Mouse (Mus musculus) midbrain, embryonic 16.5 days (tissue): ENCODE results near the gene Tmsb4x. TPM values are rescaled to one million over a fixed set of nuclear protein-coding genes. Genes with fewer than 3 reads are reported as not detected.

Source experiments
- ATAC-seq: fragments of 200-750 bp; cut with Nextera tagmentation; 2 replicates; pipeline ENCODE4 v1.8.0; 2017; ENCODE audit warnings: moderate TSS enrichment
- H3K27ac ChIP-seq: fragments of 300-500 bp; sonication (generic); 2 replicates; pipeline ENCODE4 v1.5.1; 2014; ENCODE audit warnings: mild to moderate bottlenecking, low read length, mixed read lengths
- H3K27me3 ChIP-seq: fragments of 300-500 bp; sonication (generic); 2 replicates; pipeline ENCODE4 v1.6.1; 2014; ENCODE audit warnings: low read depth, low read length, mixed read lengths; ENCODE audit not compliant: control insufficient read depth, insufficient read depth
- H3K36me3 ChIP-seq: fragments of 300-500 bp; sonication (generic); 2 replicates; pipeline ENCODE4 v1.6.1; 2014; ENCODE audit warnings: mild to moderate bottlenecking, low read length, moderate library complexity, mixed read lengths; ENCODE audit not compliant: control insufficient read depth, insufficient read depth
- H3K4me1 ChIP-seq: fragments of 300-500 bp; sonication (generic); 2 replicates; pipeline ENCODE4 v1.6.1; 2014; ENCODE audit warnings: mild to moderate bottlenecking, low read length, mixed read lengths; ENCODE audit not compliant: control insufficient read depth, insufficient read depth
- H3K4me2 ChIP-seq: fragments of 300-500 bp; sonication (generic); 2 replicates; pipeline ENCODE4 v1.6.1; 2014; ENCODE audit warnings: mild to moderate bottlenecking, low read length, mixed read lengths
- H3K4me3 ChIP-seq: fragments of 300-500 bp; sonication (generic); 2 replicates; pipeline ENCODE4 v1.5.1; 2014; ENCODE audit warnings: low read depth, mild to moderate bottlenecking, low read length, moderate library complexity, mixed read lengths
- H3K9ac ChIP-seq: fragments of 300-500 bp; sonication (generic); 2 replicates; pipeline ENCODE4 v1.6.1; 2014; ENCODE audit warnings: low read depth, low read length, mixed read lengths
- H3K9me3 ChIP-seq: fragments of 300-500 bp; sonication (generic); replicated peaks from 2 replicates; pipeline ENCODE4 v1.6.1; 2014; ENCODE audit warnings: mild to moderate bottlenecking, low read length, mixed read lengths; ENCODE audit not compliant: control insufficient read depth, poor library complexity, severe bottlenecking
- WGBS: fragments of 180-500 bp; shearing (Covaris S2); extraction: QIAGEN DNeasy Blood & Tissue Kit; methylation state at CpG from one replicate; pipeline ENCODE4 v1.1.7; 2014; 5-methylcytosine and 5-hydroxymethylcytosine counted together
- polyA plus RNA-seq: library from polyadenylated mRNA; unstranded; fragments of >200 nt; fragmentation: Nextera tagmentation; extraction: Ambion mirVana; gene quantifications from 2 replicates; pipeline ENCODE4 v1.2.1, GENCODE M21; 2015

Tmsb4x gene
- polyA plus RNA-seq, 1 experiment from 2014 or later = 4,447 TPM

GRCm38 (mm10) chrX:167226570-167226969 lies 17.5 kb upstream of the Tmsb4x start:
- no peaks in the 10 kb centered on the region for H3K9me3 ChIP-seq
- H3K27me3 ChIP-seq = no peaks in the 10 kb centered on the region
- WGBS = 83% methylated on average over 5 of the region's 5 CpGs
- H3K27ac ChIP-seq = no peak overlapping the region
- H3K4me3 ChIP-seq = no peak overlapping the region
- ATAC-seq = no peak
- H3K36me3 ChIP-seq = no peaks in the 10 kb centered on the region
- H3K4me1 ChIP-seq = no peaks in the 10 kb centered on the region
- H3K9ac ChIP-seq = no peak overlapping the region
- no peak overlapping the region for H3K4me2 ChIP-seq

DNA sequence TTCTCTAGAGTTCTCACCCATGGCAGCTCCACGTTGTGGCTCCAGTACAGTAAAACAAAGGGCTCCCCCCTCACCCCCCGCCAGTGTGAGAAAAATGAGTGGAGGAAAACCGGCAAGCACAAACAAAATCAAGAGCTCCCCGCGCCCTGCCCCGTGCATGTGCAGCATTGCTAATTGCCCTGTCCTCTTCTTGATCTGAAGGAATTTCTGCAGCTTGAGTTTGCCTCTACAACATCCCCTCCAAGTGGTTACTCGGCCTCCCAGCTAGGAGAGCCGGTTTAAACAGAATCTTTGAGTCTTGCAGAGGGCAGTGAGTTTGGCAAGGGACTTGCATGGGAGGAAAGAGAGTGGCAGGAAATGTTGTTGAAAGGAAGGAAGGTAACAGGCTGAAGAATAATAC lies 3.6 kb upstream of the Tmsb4x start:
- Histone ChIP-seq H3K36me3 (no peaks in the 10 kb centered on the region), H3K27ac (peak overlapping the region; percentile 34; the same call in 1 of the 2 replicates), H3K9ac (no peak overlapping the region), H3K27me3 (no peaks in the 10 kb centered on the region), H3K4me1 (peaks cover 2% of the 10 kb centered on the region; the same call in 1 of the 2 replicates), H3K9me3 (no peaks in the 10 kb centered on the region), H3K4me2 (peak overlapping the region; percentile 26; the same call in 1 of the 2 replicates), H3K4me3 (no peak overlapping the region)
- WGBS = 21% methylated on average over 8 of the region's 8 CpGs
- ATAC-seq = no peak

DNA sequence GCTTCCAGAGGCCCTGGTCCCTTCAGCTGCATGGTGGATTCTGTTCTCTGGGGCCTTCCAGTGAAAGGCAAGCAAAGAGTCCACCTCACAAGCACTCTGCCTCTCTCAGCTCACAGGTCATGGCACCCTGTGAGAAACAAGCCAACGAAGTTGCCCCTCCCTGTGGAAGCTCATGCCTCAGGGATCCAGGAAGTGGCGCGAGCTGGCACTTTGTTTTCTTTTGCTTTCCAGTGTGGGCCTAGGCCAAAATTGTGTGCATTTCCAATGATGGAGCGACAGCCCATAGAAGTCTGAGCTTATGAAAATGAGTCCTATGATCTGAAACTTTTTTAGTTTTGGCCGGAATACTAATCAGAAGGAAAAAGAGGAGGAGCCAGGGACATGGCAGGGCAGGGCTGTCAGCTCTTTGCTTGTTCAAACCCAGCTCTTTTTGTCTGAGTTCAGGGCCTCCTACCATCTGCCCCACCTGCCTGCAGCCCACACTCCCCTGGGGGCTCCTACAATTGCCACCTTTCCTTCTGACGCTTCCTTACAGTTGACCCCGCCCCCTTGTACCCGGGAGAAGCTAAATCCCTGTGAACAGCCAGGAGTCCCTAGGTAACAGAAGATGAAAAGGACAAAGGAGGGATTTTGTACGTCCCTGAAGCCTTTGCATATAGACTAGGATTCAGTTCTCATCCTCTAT lies 2.9 kb upstream of the Tmsb4x start:
- H3K27me3 ChIP-seq = no peaks in the 10 kb centered on the region
- peaks cover 2% of the 10 kb centered on the region; the same call in 1 of the 2 replicates for H3K4me1 ChIP-seq
- WGBS = 34% methylated on average over 9 of the region's 9 CpGs
- ATAC-seq = peak; percentile 9; the same call in 1 of the 2 replicates
- peak overlapping the region; percentile 12; the same call in 1 of the 2 replicates for H3K4me2 ChIP-seq
- H3K27ac ChIP-seq = no peak overlapping the region
- H3K36me3 ChIP-seq = no peaks in the 10 kb centered on the region
- H3K4me3 ChIP-seq = no peak overlapping the region
- H3K9me3 ChIP-seq = no peaks in the 10 kb centered on the region
- no peak overlapping the region for H3K9ac ChIP-seq

DNA sequence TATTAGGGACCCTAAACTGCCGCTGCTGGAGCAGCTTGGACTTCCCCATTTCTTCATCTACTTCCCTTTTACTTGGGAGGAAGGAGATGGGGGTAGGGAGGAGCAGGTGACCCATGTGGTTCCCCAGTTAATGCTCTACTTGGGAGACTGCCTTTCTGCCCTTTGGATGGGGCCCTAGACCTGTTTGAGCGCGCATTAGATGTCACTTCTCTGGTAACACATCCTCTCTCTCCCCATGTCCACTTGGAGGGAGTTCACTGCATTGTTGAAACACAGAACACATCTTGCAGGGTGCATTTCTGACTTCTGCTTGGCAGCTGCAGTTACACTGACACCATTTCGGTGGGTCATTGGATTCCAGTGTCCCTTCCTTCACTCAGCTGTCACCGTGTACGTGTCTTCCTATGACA lies 1.2 kb upstream of the Tmsb4x start:
- peak overlapping the region; percentile 57; the same call in 1 of the 2 replicates for H3K4me3 ChIP-seq
- H3K4me2 ChIP-seq = peak overlapping the region; percentile 53
- H3K9ac ChIP-seq = peak overlapping the region; percentile 44; the same call in 1 of the 2 replicates
- H3K36me3 ChIP-seq = no peaks in the 10 kb centered on the region
- no peaks in the 10 kb centered on the region for H3K9me3 ChIP-seq
- H3K4me1 ChIP-seq = peaks cover 5% of the 10 kb centered on the region; the same call in 1 of the 2 replicates
- ATAC-seq = no peak
- H3K27ac ChIP-seq = peak overlapping the region; percentile 96
- 50% methylated on average over 6 of the region's 6 CpGs for WGBS
- no peaks in the 10 kb centered on the region for H3K27me3 ChIP-seq

GRCm38 (mm10) chrX:167209828-167210227 lies 713 bp upstream of the Tmsb4x start:
- H3K9ac ChIP-seq = peak overlapping the region; percentile 85; the same call in 1 of the 2 replicates
- H3K9me3 ChIP-seq = no peaks in the 10 kb centered on the region
- WGBS = 37% methylated on average over 8 of the region's 8 CpGs
- ATAC-seq = no peak; the same call in 1 of the 2 replicates
- no peaks in the 10 kb centered on the region for H3K27me3 ChIP-seq
- no peaks in the 10 kb centered on the region for H3K36me3 ChIP-seq
- peak overlapping the region; percentile 57 for H3K4me3 ChIP-seq
- peak overlapping the region; percentile 53 for H3K4me2 ChIP-seq
- peaks cover 5% of the 10 kb centered on the region; the same call in 1 of the 2 replicates for H3K4me1 ChIP-seq
- H3K27ac ChIP-seq = peak overlapping the region; percentile 96

GRCm38 (mm10) chrX:167208506-167208820 lies 652 bp downstream of the Tmsb4x start:
- Histone ChIP-seq H3K27ac (peak overlapping the region; percentile 96), H3K27me3 (no peaks in the 10 kb centered on the region), H3K4me2 (no peak overlapping the region), H3K4me3 (peak overlapping the region; percentile 57), H3K9ac (peak overlapping the region; percentile 85), H3K36me3 (no peaks in the 10 kb centered on the region), H3K9me3 (no peaks in the 10 kb centered on the region), H3K4me1 (peaks cover 5% of the 10 kb centered on the region; the same call in 1 of the 2 replicates)
- WGBS = 21% methylated on average over 16 of the region's 16 CpGs
- ATAC-seq = no peak

- H3K27me3 ChIP-seq = no peaks in the 10 kb centered on the region
- ATAC-seq = no peak
- peak overlapping the region; percentile 68 for H3K4me2 ChIP-seq
- WGBS = 20% methylated on average over 22 of the region's 25 CpGs
- H3K4me1 ChIP-seq = peaks cover 5% of the 10 kb centered on the region; the same call in 1 of the 2 replicates
- no peaks in the 10 kb centered on the region for H3K36me3 ChIP-seq
- H3K27ac ChIP-seq = peak overlapping the region; percentile 96
- peak overlapping the region; percentile 57 for H3K4me3 ChIP-seq
- H3K9me3 ChIP-seq = no peaks in the 10 kb centered on the region
- H3K9ac ChIP-seq = peak overlapping the region; percentile 85
Measured at GRCm38 (mm10) chrX:167207741-167208505, 1.2 kb downstream of the Tmsb4x start.

DNA sequence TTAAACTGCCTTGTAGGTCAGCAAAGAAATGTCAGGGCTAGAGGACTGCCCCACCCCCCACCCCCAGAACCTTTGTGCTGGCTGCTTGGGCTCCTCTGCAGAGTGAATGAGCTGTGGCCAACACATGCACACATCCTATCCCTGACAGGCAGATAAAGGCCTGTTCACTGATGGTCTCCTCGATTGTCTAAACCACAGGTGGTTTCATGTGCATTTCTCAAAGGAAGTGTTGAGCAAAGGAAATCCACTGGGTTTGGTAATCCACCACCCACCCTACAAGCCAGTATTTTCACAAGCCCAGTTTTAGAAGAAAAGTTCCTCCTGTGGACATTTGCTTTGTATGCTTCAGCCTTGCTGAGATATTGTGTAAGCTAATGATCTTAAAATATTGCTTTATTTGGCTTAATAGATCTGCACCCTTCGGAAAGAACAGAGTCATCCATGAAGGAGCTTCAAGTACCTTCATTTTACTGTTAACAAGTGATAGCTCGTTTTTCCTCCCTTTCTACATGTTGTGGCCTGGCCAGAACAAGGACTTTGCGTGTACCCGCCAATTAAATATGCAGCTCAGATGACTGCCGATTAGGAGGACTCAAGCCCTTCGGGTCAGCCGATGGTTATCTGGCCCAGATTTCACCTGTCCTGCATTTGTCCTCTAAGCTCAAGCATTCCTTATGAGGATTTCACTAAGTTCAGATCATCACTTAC lies 3.1 kb downstream of the Tmsb4x start:
- Histone ChIP-seq H3K4me3 (peak overlapping the region; percentile 57), H3K4me1 (peaks cover 3% of the 10 kb centered on the region; the same call in 1 of the 2 replicates)
- no peak for ATAC-seq

More for the DNA sequence above, 3.1 kb downstream of the Tmsb4x start:
- H3K9me3 ChIP-seq = no peaks in the 10 kb centered on the region
- H3K4me2 ChIP-seq = peak overlapping the region; percentile 68
- H3K36me3 ChIP-seq = no peaks in the 10 kb centered on the region
- 47% methylated on average over 8 of the region's 8 CpGs for WGBS
- H3K27ac ChIP-seq = 0 out of 2 replicates have a peak overlapping the region, but pooled peaks have one; percentile 22
- no peaks in the 10 kb centered on the region for H3K27me3 ChIP-seq
- no peak overlapping the region for H3K9ac ChIP-seq
